Mouse (Mus musculus): ENCODE measurements around the gene Arhgef39. TPM values are rescaled to one million over a fixed set of nuclear protein-coding genes. Genes with fewer than 3 reads are reported as not detected.

Gene Arhgef39
- 34.8 and 37.6 TPM in 2 replicates for polyA plus RNA-seq (2014; fragmentation: Nextera tagmentation; extraction: Ambion mirVana)

DNA sequence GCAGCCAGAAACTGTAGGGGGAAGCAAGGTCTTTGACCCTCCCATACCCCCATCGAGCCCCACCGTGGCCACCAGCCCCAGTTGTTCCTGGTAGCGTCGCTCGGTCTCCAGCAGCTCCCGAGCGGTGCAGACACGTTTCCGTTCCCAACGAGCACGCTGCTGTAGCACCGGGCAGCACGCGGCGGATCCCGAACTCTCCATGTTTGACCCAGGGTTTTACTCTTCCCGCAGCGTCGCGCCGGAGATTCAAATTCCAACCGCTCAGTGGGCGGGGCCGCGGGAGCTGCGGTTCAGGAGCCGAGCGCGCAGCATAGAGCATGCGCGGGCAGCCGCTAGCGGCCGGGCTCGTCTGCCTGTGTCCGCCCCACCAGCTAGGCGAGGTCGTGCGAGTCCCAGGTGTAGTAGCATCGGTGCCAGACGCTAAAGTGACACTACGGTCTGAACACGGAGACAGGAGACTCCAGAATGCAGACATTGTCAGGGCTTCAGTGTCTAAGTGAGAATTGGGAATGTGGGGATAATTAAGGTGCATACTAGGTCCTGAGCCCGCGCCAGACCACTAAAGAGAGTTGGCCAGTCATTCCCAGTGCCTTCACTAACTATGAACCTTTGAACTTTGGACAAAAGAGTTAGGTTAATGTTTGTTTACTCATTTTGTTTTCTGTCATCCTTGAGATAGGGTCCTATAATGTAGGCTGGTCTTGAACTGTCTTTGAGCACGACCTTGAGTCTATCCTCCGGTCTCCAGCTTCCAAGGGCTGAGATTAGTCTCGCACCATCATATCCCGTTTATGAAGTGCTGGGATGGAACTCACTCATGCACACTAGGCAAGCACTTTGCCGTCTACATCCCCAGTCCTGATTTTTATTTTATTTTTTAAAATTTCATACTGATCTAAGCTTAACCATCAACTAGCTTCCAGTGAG is at the start of gene Arhgef39:
Arhgef39 (minus strand) TSS at position 289 of the 927 bp plus-strand sequence.
- ATAC-seq (ENCODE audit: low FRiP score) (peak; percentile 85), DNase-seq (ENCODE audit: low spot score) (peak; percentile 93)
- H3K9ac ChIP-seq (ENCODE audit: low read depth, low read length) = peak within 1 kb of the TSS; percentile 56
- H3K27ac ChIP-seq (ENCODE audit: low read depth, low read length) = no peak within 1 kb of the TSS
- peak within 1 kb of the TSS; percentile 74 for H3K4me2 ChIP-seq (replicated peaks; ENCODE audit: low read depth, low read length)
- H3K27me3 ChIP-seq (ENCODE audit: control insufficient read depth, insufficient read depth, low read length) = no peaks in the 10 kb centered on the region
- peaks cover 5% of the 10 kb centered on the region; the same call in 1 of the 2 replicates for H3K4me1 ChIP-seq (replicated peaks; ENCODE audit: control insufficient read depth, insufficient read depth, low read length)
- 8% methylated on average over 50 of the region's 50 CpGs for WGBS
- H3K9me3 ChIP-seq (ENCODE audit: control insufficient read depth, low read length) = no peaks in the 10 kb centered on the region
- no peaks in the 10 kb centered on the region for H3K36me3 ChIP-seq (ENCODE audit: control insufficient read depth, insufficient read depth, low read length)
- H3K4me3 ChIP-seq (ENCODE audit: low read depth, low read length) = peak within 1 kb of the TSS; percentile 54

GRCm38 (mm10) chr4:43549055-43549454 is 49.6 kb upstream of the Arhgef39 start:
- ATAC-seq (ENCODE audit: low FRiP score) (no peak), DNase-seq (ENCODE audit: low spot score) (no peak)
- Histone ChIP-seq H3K9ac (ENCODE audit: low read depth, low read length) (no peak overlapping the region), H3K9me3 (ENCODE audit: control insufficient read depth, low read length) (no peaks in the 10 kb centered on the region; the same call in 1 of the 2 replicates), H3K4me1 (replicated peaks; ENCODE audit: control insufficient read depth, insufficient read depth, low read length) (no peaks in the 10 kb centered on the region), H3K27me3 (ENCODE audit: control insufficient read depth, insufficient read depth, low read length) (no peaks in the 10 kb centered on the region), H3K27ac (ENCODE audit: low read depth, low read length) (no peak overlapping the region), H3K4me2 (replicated peaks; ENCODE audit: low read depth, low read length) (no peak overlapping the region), H3K4me3 (ENCODE audit: low read depth, low read length) (no peak overlapping the region), H3K36me3 (ENCODE audit: control insufficient read depth, insufficient read depth, low read length) (peaks cover 31% of the 10 kb centered on the region)
- 93% methylated on average over 12 of the region's 12 CpGs for WGBS

GRCm38 (mm10) chr4:43547160-43547559 is 47.7 kb upstream of the Arhgef39 start:
- H3K9ac ChIP-seq (ENCODE audit: low read depth, low read length) = no peak overlapping the region
- WGBS = 92% methylated on average over 8 of the region's 8 CpGs
- no peak overlapping the region for H3K4me3 ChIP-seq (ENCODE audit: low read depth, low read length)
- ATAC-seq (ENCODE audit: low FRiP score) (no peak), DNase-seq (ENCODE audit: low spot score) (no peak)
- no peaks in the 10 kb centered on the region for H3K27me3 ChIP-seq (ENCODE audit: control insufficient read depth, insufficient read depth, low read length)
- no peak overlapping the region for H3K27ac ChIP-seq (ENCODE audit: low read depth, low read length)
- no peaks in the 10 kb centered on the region; the same call in 1 of the 2 replicates for H3K9me3 ChIP-seq (ENCODE audit: control insufficient read depth, low read length)
- peaks cover 24% of the 10 kb centered on the region for H3K36me3 ChIP-seq (ENCODE audit: control insufficient read depth, insufficient read depth, low read length)
- no peaks in the 10 kb centered on the region for H3K4me1 ChIP-seq (replicated peaks; ENCODE audit: control insufficient read depth, insufficient read depth, low read length)
- no peak overlapping the region for H3K4me2 ChIP-seq (replicated peaks; ENCODE audit: low read depth, low read length)

DNA sequence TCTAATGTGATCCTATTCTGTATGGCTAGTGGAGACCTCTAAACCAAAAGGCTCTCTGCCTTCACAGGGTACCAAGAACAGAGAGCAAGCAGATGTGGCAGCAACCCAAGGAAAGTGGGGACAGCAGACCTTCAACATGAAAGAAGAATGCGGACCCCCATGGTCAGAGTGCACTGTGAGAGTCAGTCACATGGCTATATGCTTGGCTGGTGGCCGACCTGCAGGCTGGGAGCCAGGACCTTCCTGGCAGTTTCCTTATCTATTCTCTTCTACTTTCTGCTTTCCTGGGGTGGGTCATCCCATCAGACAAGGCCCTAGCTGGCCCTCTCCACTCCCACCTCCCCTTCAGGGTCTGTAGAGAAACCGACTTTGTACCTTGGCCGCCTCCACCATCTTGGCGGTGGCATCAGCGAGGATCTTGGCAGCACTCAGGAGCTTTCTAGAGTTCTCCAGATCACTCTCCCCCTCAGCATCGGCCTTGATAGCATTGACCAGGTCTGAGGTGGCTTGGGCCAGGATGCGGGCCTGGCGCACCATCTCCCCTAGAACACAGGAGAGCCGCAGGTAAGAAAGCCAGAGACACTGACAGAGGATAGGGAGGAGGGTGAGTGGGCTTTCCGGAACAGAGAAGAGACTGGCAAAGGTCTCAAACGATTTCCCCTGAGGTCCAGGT is 47.0 kb upstream of the Arhgef39 start:
- 90% methylated on average over 12 of the region's 12 CpGs for WGBS
- Histone ChIP-seq H3K4me1 (replicated peaks; ENCODE audit: control insufficient read depth, insufficient read depth, low read length) (no peaks in the 10 kb centered on the region), H3K4me3 (ENCODE audit: low read depth, low read length) (no peak overlapping the region), H3K27me3 (ENCODE audit: control insufficient read depth, insufficient read depth, low read length) (no peaks in the 10 kb centered on the region), H3K9me3 (ENCODE audit: control insufficient read depth, low read length) (no peaks in the 10 kb centered on the region), H3K27ac (ENCODE audit: low read depth, low read length) (no peak overlapping the region), H3K4me2 (replicated peaks; ENCODE audit: low read depth, low read length) (no peak overlapping the region), H3K36me3 (ENCODE audit: control insufficient read depth, insufficient read depth, low read length) (peaks cover 24% of the 10 kb centered on the region), H3K9ac (ENCODE audit: low read depth, low read length) (no peak overlapping the region)
- no peak for ATAC-seq (ENCODE audit: low FRiP score)
- no peak for DNase-seq (ENCODE audit: low spot score)

GRCm38 (mm10) chr4:43542044-43542443 is 42.5 kb upstream of the Arhgef39 start:
- 73% methylated on average over 3 of the region's 3 CpGs for WGBS
- Histone ChIP-seq H3K4me3 (ENCODE audit: low read depth, low read length) (no peak overlapping the region), H3K4me2 (replicated peaks; ENCODE audit: low read depth, low read length) (no peak overlapping the region), H3K4me1 (replicated peaks; ENCODE audit: control insufficient read depth, insufficient read depth, low read length) (no peaks in the 10 kb centered on the region), H3K27ac (ENCODE audit: low read depth, low read length) (no peak overlapping the region), H3K9ac (ENCODE audit: low read depth, low read length) (no peak overlapping the region), H3K36me3 (ENCODE audit: control insufficient read depth, insufficient read depth, low read length) (peaks cover 32% of the 10 kb centered on the region), H3K27me3 (ENCODE audit: control insufficient read depth, insufficient read depth, low read length) (no peaks in the 10 kb centered on the region), H3K9me3 (ENCODE audit: control insufficient read depth, low read length) (no peaks in the 10 kb centered on the region)
- DNase-seq (ENCODE audit: low spot score) (no peak), ATAC-seq (ENCODE audit: low FRiP score) (no peak)

- DNase-seq (ENCODE audit: low spot score) = no peak
Measured at GRCm38 (mm10) chr4:43536031-43536430, 36.5 kb upstream of the Arhgef39 start.

DNA sequence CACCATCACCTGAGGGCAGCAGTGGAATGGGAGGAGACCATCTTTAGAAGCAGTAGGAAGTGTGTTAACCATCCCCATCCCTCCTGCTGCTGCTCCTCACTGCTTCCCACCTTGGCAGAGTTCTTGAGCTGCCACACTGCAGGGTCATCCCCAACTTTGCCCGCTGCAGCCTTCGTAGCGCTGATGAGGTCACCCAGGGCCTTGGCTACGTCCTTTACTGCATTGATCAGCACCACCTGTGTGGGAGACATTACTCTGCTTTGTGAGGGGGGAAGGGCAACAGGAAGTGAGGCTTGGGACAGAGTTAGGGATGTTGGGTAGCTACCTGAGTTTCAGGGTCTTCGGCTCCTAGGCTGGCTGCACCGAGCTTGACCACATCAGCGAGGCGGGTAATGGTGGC is 36.1 kb upstream of the Arhgef39 start:
- DNase-seq (ENCODE audit: low spot score) = no peak
- no peak for ATAC-seq (ENCODE audit: low FRiP score)
- WGBS = 96% methylated on average over 8 of the region's 8 CpGs

More at GRCm38 (mm10) chr4:43536031-43536430, 36.5 kb upstream of the Arhgef39 start:
- Histone ChIP-seq H3K9me3 (ENCODE audit: control insufficient read depth, low read length) (no peaks in the 10 kb centered on the region), H3K4me3 (ENCODE audit: low read depth, low read length) (no peak overlapping the region), H3K36me3 (ENCODE audit: control insufficient read depth, insufficient read depth, low read length) (peaks cover 30% of the 10 kb centered on the region), H3K27me3 (ENCODE audit: control insufficient read depth, insufficient read depth, low read length) (no peaks in the 10 kb centered on the region), H3K4me2 (replicated peaks; ENCODE audit: low read depth, low read length) (no peak overlapping the region), H3K9ac (ENCODE audit: low read depth, low read length) (no peak overlapping the region), H3K27ac (ENCODE audit: low read depth, low read length) (no peak overlapping the region), H3K4me1 (replicated peaks; ENCODE audit: control insufficient read depth, insufficient read depth, low read length) (no peaks in the 10 kb centered on the region)
- no peak for ATAC-seq (ENCODE audit: low FRiP score)
- 94% methylated on average over 9 of the region's 9 CpGs for WGBS

DNA sequence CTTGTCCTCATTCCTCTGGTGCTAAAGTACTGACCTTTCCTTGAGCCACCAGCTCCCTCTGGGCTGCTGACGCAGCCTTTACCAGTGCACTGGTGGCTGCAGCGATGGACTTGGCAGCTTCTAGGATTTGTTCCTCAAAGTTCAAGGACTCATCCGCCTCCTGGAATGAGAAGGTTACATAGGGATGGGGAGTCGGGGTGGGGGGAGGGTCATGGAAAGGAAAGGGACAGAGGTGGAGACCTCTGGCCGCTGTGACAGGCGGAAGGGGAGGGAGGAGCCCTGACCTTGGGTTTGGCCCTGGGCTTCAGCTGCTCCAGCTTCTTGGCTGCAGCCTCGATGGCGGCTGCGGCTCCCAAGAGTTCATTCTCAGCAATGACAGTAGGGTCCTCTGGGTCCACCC is 33.8 kb upstream of the Arhgef39 start:
- Histone ChIP-seq H3K9ac (ENCODE audit: low read depth, low read length) (no peak overlapping the region), H3K27ac (ENCODE audit: low read depth, low read length) (no peak overlapping the region), H3K27me3 (ENCODE audit: control insufficient read depth, insufficient read depth, low read length) (no peaks in the 10 kb centered on the region), H3K4me1 (replicated peaks; ENCODE audit: control insufficient read depth, insufficient read depth, low read length) (no peaks in the 10 kb centered on the region), H3K36me3 (ENCODE audit: control insufficient read depth, insufficient read depth, low read length) (peaks cover 25% of the 10 kb centered on the region), H3K4me3 (ENCODE audit: low read depth, low read length) (no peak overlapping the region), H3K9me3 (ENCODE audit: control insufficient read depth, low read length) (no peaks in the 10 kb centered on the region), H3K4me2 (replicated peaks; ENCODE audit: low read depth, low read length) (no peak overlapping the region)
- WGBS = 90% methylated on average over 9 of the region's 9 CpGs
- no peak for ATAC-seq (ENCODE audit: low FRiP score)
- DNase-seq (ENCODE audit: low spot score) = no peak

More for the DNA sequence above, 36.1 kb upstream of the Arhgef39 start:
- no peaks in the 10 kb centered on the region for H3K4me1 ChIP-seq (replicated peaks; ENCODE audit: control insufficient read depth, insufficient read depth, low read length)
- H3K36me3 ChIP-seq (ENCODE audit: control insufficient read depth, insufficient read depth, low read length) = peaks cover 30% of the 10 kb centered on the region
- H3K4me2 ChIP-seq (replicated peaks; ENCODE audit: low read depth, low read length) = no peak overlapping the region
- no peak overlapping the region for H3K4me3 ChIP-seq (ENCODE audit: low read depth, low read length)
- no peak overlapping the region for H3K9ac ChIP-seq (ENCODE audit: low read depth, low read length)
- no peak overlapping the region for H3K27ac ChIP-seq (ENCODE audit: low read depth, low read length)
- H3K27me3 ChIP-seq (ENCODE audit: control insufficient read depth, insufficient read depth, low read length) = no peaks in the 10 kb centered on the region
- no peaks in the 10 kb centered on the region for H3K9me3 ChIP-seq (ENCODE audit: control insufficient read depth, low read length)
